Mouse (Mus musculus) hindbrain, embryonic 11.5 days (tissue): ENCODE measurements at regions not wholly inside any gene's neighbourhood (a gene's known extent, or its start where the extent isn't known, plus 50 kb on each side); places are given as distances from the start of the nearest gene placed in this dataset.

Experiments used
- ATAC-seq: fragments of 200-750 bp; cut with Nextera tagmentation; 2 replicates; pipeline ENCODE4 v1.8.0; 2017; ENCODE audit warnings: mild to moderate bottlenecking, moderate TSS enrichment, moderate library complexity; ENCODE audit not compliant: low FRiP score
- DNase-seq: peaks from one replicate; pipeline ENCODE4 v3.0.0-alpha.2; 2015; ENCODE audit warnings: low spot score
- H3K27ac ChIP-seq: fragments of 300-500 bp; sonication (generic); 2 replicates; pipeline ENCODE4 v1.5.1; 2014; ENCODE audit warnings: mild to moderate bottlenecking, low read depth, low read length
- H3K27me3 ChIP-seq: fragments of 300-500 bp; sonication (generic); 2 replicates; pipeline ENCODE4 v1.6.1; 2014; ENCODE audit warnings: mild to moderate bottlenecking, low read length, moderate library complexity, mixed read lengths; ENCODE audit not compliant: control insufficient read depth, insufficient read depth
- H3K36me3 ChIP-seq: fragments of 300-500 bp; sonication (generic); 2 replicates; pipeline ENCODE4 v1.6.1; 2014; ENCODE audit warnings: mild to moderate bottlenecking, low read length, moderate library complexity, mixed read lengths; ENCODE audit not compliant: control insufficient read depth, insufficient read depth
- H3K4me1 ChIP-seq: fragments of 300-500 bp; sonication (generic); replicated peaks from 2 replicates; pipeline ENCODE4 v1.6.1; 2014; ENCODE audit warnings: low read length, mixed read lengths; ENCODE audit not compliant: control insufficient read depth, insufficient read depth
- H3K4me2 ChIP-seq: fragments of 300-500 bp; sonication (generic); replicated peaks from 2 replicates; pipeline ENCODE4 v1.6.1; 2014; ENCODE audit warnings: mild to moderate bottlenecking, low read depth, low read length
- H3K4me3 ChIP-seq: fragments of 300-500 bp; sonication (generic); 2 replicates; pipeline ENCODE4 v1.5.1; 2014; ENCODE audit warnings: low read depth, low read length
- H3K9ac ChIP-seq: fragments of 300-500 bp; sonication (generic); 2 replicates; pipeline ENCODE4 v1.6.1; 2014; ENCODE audit warnings: low read depth, low read length
- H3K9me3 ChIP-seq: fragments of 300-500 bp; sonication (generic); 2 replicates; pipeline ENCODE4 v1.6.1; 2016; ENCODE audit warnings: low read length; ENCODE audit not compliant: control insufficient read depth
- WGBS: fragments of 180-500 bp; shearing (Covaris S2); extraction: QIAGEN DNeasy Blood & Tissue Kit; methylation state at CpG from one replicate; pipeline ENCODE4 v1.1.7; 2014; 5-methylcytosine and 5-hydroxymethylcytosine counted together

DNA sequence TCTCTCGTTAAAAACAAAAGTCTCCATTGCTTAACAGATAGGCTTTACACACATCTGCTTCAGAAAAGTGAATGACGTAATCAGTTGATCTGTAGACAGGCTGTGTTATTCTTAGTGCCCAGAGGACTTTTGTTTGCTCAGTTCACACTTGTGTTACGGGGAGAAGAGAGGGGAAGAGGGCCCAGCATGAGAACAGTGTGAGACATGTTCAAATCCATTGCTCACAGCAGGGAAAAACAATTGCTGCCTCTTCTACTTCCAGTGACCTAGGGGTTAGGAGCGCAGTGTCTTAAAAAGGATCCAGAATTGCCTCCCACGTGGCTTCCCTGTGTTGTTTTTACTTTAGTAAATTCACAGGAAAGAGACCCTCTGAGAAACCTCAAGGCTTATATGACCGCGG is 243.3 kb upstream of the BC052040 start:
- no peak overlapping the region for H3K4me3 ChIP-seq
- peak; percentile 28 for DNase-seq
- H3K9ac ChIP-seq = no peak overlapping the region
- no peak overlapping the region for H3K4me2 ChIP-seq
- H3K27ac ChIP-seq = no peak overlapping the region
- WGBS = 31% methylated on average over 7 of the region's 7 CpGs
- H3K36me3 ChIP-seq = no peaks in the 10 kb centered on the region
- H3K4me1 ChIP-seq = no peaks in the 10 kb centered on the region
- ATAC-seq = 0 out of 2 replicates have a peak, but pooled peaks have one; percentile 60
- no peaks in the 10 kb centered on the region for H3K9me3 ChIP-seq
- H3K27me3 ChIP-seq = peaks cover 3% of the 10 kb centered on the region; the same call in 1 of the 2 replicates

DNA sequence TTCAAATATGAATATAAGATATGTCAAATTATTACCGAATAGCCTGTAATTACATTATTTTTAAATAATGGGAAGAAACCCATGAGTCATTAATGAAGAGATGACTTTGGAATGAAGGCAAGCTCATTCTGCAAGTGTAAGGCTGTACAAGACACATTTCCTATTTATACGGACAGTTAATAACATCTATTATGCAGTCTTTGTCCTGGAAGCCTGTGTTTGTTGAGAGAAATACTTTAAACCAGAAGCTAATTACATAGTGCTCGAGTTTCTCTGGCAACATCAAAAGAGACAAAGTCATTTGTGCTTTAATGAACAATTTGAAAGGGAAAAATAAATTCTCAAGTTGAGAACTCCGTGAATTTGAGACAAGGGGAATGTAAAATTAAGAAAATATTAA is 242.5 kb upstream of the BC052040 start:
- H3K27ac ChIP-seq = no peak overlapping the region
- H3K4me1 ChIP-seq = no peaks in the 10 kb centered on the region
- DNase-seq = no peak
- no peak overlapping the region for H3K4me2 ChIP-seq
- peaks cover 3% of the 10 kb centered on the region; the same call in 1 of the 2 replicates for H3K27me3 ChIP-seq
- H3K9ac ChIP-seq = no peak overlapping the region
- WGBS = 82% methylated on average over 4 of the region's 4 CpGs
- no peaks in the 10 kb centered on the region for H3K36me3 ChIP-seq
- H3K4me3 ChIP-seq = no peak overlapping the region
- no peak for ATAC-seq
- H3K9me3 ChIP-seq = no peaks in the 10 kb centered on the region

DNA sequence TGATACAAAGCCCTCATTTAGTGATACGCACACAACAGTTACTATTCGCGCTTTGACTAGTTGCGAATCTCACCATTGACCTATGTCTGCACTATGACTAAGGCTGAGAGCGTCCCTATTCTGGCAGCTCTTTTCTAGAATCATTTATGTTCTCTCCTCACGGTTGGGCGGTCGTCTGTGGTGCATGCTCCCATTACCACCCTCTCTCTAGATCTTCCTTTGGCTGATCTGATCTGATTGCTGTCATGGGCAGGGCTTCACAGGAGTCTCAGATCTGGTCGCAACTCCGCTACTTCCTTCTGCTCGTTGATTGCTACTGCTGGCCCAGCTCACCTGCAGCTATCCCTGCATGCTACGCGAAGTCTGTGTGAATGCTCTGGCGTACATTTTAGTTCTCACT is 239.2 kb upstream of the BC052040 start:
- Histone ChIP-seq H3K27me3 (no peaks in the 10 kb centered on the region), H3K4me1 (no peaks in the 10 kb centered on the region), H3K36me3 (no peaks in the 10 kb centered on the region), H3K9ac (no peak overlapping the region), H3K27ac (no peak overlapping the region), H3K4me3 (no peak overlapping the region), H3K4me2 (no peak overlapping the region), H3K9me3 (no peaks in the 10 kb centered on the region)
- no peak for DNase-seq
- 85% methylated on average over 14 of the region's 14 CpGs for WGBS
- no peak for ATAC-seq

DNA sequence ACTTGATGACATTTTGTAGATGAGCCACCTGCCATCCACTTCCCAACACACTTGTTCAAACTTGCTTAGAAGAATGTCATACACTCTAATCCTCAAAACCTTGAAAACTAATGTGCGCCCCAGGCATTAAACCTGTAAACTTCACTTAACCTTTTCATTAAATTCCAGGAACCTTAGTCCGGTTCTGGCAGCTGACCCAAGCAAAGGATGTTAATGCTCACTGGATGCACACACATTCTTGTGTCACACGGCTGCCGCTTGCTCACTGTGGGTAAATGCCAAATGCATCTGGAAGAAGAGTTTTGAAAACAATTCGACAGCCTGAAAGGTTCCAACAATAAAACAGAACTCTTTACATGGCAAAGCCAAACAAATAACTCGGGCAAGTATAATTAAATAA is 235.0 kb upstream of the BC052040 start:
- no peaks in the 10 kb centered on the region for H3K9me3 ChIP-seq
- no peak overlapping the region for H3K4me3 ChIP-seq
- no peak overlapping the region for H3K4me2 ChIP-seq
- no peak overlapping the region for H3K27ac ChIP-seq
- H3K4me1 ChIP-seq = no peaks in the 10 kb centered on the region
- WGBS = 76% methylated on average over 6 of the region's 6 CpGs
- H3K36me3 ChIP-seq = no peaks in the 10 kb centered on the region
- ATAC-seq (no peak), DNase-seq (no peak)
- no peak overlapping the region for H3K9ac ChIP-seq
- no peaks in the 10 kb centered on the region for H3K27me3 ChIP-seq

DNA sequence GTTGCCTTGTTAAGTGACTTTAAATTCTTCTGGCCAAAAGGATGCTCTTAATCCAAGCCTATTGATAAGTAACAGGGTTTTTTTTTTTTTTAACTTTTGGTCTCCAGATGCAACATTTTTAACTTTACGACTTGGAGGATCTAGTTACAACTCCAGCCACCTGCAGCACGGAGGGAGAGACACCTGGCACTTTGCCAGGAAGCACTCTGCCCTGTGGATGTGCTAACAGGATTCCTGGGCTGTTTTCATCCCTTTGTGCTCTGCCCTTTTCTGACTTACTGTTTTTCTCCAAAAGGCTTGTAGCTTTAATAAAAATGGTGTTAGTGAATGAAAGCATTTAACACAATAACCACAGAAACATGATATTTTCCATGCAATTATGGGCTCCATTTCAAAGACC is 233.3 kb upstream of the BC052040 start:
- Histone ChIP-seq H3K27ac (no peak overlapping the region), H3K36me3 (no peaks in the 10 kb centered on the region), H3K27me3 (no peaks in the 10 kb centered on the region), H3K4me2 (no peak overlapping the region), H3K9me3 (no peaks in the 10 kb centered on the region), H3K4me3 (no peak overlapping the region), H3K9ac (no peak overlapping the region), H3K4me1 (no peaks in the 10 kb centered on the region)
- 32% methylated on average over 2 of the region's 2 CpGs for WGBS
- DNase-seq (peak; percentile 18), ATAC-seq (no peak)

DNA sequence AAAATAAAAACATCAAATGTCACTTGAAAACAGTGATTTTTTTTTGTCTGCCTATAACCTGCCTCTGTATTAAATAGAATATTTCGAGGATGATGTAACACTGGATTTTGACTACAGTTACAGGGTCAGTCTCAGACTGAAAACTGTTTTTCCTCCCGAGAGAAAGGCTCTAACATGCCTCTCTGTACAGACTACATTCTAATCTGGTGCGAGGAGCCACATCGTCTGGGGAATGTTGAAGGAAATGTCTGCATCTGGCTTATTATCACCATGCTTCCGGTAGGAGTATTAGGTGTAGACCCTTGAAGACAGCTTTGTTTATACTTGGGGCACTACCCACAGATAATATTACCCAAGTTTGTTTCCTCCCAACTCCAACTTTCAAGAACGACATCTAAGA is 210.4 kb upstream of the BC052040 start:
- Histone ChIP-seq H3K9ac (no peak overlapping the region), H3K27ac (no peak overlapping the region), H3K9me3 (no peaks in the 10 kb centered on the region), H3K27me3 (no peaks in the 10 kb centered on the region), H3K4me2 (no peak overlapping the region), H3K36me3 (no peaks in the 10 kb centered on the region), H3K4me1 (no peaks in the 10 kb centered on the region), H3K4me3 (no peak overlapping the region)
- no peak for DNase-seq
- 73% methylated on average over 6 of the region's 6 CpGs for WGBS
- ATAC-seq = no peak

DNA sequence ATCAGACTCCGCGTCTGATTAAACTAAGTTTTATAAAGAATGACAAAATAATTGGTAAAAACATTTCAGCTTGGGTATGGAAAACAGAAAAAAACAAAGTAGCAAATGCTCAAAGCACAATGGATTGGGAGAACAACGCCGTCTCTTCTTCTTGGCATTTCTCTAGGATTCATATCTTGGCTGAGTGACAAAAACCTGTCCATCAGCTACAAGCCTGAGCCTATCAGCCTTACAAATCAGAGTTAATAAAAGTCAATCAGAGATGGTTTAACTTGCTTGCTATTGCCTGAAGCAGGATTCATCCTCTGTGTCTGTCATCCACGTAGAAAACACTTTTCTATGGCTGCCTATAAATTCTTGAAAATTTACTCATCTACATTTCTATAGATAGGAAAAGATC is 206.2 kb upstream of the BC052040 start:
- no peak overlapping the region for H3K4me2 ChIP-seq
- no peak for DNase-seq
- 87% methylated on average over 5 of the region's 5 CpGs for WGBS
- H3K4me3 ChIP-seq = no peak overlapping the region
- no peak for ATAC-seq
- no peak overlapping the region for H3K9ac ChIP-seq
- no peaks in the 10 kb centered on the region for H3K4me1 ChIP-seq
- no peaks in the 10 kb centered on the region for H3K9me3 ChIP-seq
- no peaks in the 10 kb centered on the region for H3K27me3 ChIP-seq
- H3K36me3 ChIP-seq = no peaks in the 10 kb centered on the region
- no peak overlapping the region for H3K27ac ChIP-seq

DNA sequence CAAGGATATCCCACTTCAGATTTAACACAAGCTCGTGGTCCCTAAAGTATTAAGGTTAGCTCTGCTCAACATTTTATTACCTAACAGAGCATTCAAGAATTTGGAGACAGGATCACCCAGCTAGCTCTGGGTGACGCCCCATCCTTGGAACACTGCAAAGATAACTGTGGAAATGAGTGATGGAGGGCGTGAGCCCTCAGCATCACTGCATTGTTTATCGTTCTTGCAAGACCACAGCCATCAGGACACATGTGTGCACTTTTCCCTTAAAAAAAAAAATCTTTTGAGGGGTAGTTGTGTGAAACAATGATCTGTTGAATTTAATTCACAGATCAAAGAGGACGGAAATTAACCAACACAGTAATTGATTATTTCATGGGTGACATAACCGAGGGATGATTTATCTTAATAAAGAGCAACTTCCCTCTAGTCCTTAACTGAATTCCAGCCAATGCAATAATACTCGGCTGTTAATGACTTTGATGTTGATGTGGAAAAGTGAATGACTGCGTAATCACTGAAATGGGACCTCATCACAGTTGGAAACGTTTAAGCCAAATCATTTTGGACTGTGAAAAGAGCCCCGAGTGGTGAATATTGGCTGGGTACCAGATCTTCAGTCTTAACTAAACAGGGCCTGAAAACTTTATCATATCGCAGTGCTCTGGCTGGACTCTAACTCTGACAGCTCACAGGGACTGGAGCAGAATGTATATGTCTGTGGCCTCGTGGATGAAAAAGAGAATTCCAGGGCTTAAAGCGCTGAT is 196.9 kb upstream of the BC052040 start:
- Histone ChIP-seq H3K4me1 (no peaks in the 10 kb centered on the region), H3K27me3 (no peaks in the 10 kb centered on the region), H3K36me3 (no peaks in the 10 kb centered on the region), H3K4me3 (no peak overlapping the region), H3K9ac (no peak overlapping the region), H3K9me3 (no peaks in the 10 kb centered on the region), H3K27ac (no peak overlapping the region), H3K4me2 (no peak overlapping the region)
- DNase-seq (no peak), ATAC-seq (peak; percentile 49; the same call in 1 of the 2 replicates)
- 55% methylated on average over 13 of the region's 13 CpGs for WGBS
